Mouse (Mus musculus) hindbrain, embryonic 15.5 days (tissue): Measurements from ENCODE around the gene Tmem219. TPM values are rescaled to one million over a fixed set of nuclear protein-coding genes. Genes with fewer than 3 reads are reported as not detected.

ENCODE experiments used
- ATAC-seq: fragments of 200-750 bp; cut with Nextera tagmentation; 2 replicates; pipeline ENCODE4 v1.8.0; 2017; ENCODE audit warnings: low read depth, moderate number of reproducible peaks, moderate TSS enrichment; ENCODE audit not compliant: low FRiP score
- H3K27ac ChIP-seq: fragments of 300-500 bp; sonication (generic); replicated peaks from 2 replicates; pipeline ENCODE4 v1.5.1; 2015; ENCODE audit warnings: mild to moderate bottlenecking, inconsistent platforms
- H3K27me3 ChIP-seq: fragments of 300-500 bp; sonication (generic); 2 replicates; pipeline ENCODE4 v1.6.1; 2015; ENCODE audit warnings: control low read depth, inconsistent platforms
- H3K36me3 ChIP-seq: fragments of 300-500 bp; sonication (generic); 2 replicates; pipeline ENCODE4 v1.6.1; 2015; ENCODE audit warnings: control low read depth, inconsistent platforms
- H3K4me1 ChIP-seq: fragments of 300-500 bp; sonication (generic); replicated peaks from 2 replicates; pipeline ENCODE4 v1.6.1; 2015; ENCODE audit warnings: control low read depth, inconsistent platforms
- H3K4me2 ChIP-seq: fragments of 300-500 bp; sonication (generic); 2 replicates; pipeline ENCODE4 v1.6.1; 2015; ENCODE audit warnings: moderate library complexity, mild to moderate bottlenecking, inconsistent platforms
- H3K4me3 ChIP-seq: fragments of 300-500 bp; sonication (generic); 2 replicates; pipeline ENCODE4 v1.5.1; 2015; ENCODE audit warnings: mild to moderate bottlenecking, inconsistent platforms
- H3K9ac ChIP-seq: fragments of 300-500 bp; sonication (generic); 2 replicates; pipeline ENCODE4 v1.6.1; 2015; ENCODE audit warnings: inconsistent platforms
- H3K9me3 ChIP-seq: fragments of 300-500 bp; sonication (generic); 2 replicates; pipeline ENCODE4 v1.6.1; 2016; ENCODE audit warnings: control low read depth, inconsistent platforms
- WGBS: fragments of 180-500 bp; shearing (Covaris S2); methylation state at CpG from one replicate; pipeline ENCODE4 v1.1.7; 2015; 5-methylcytosine and 5-hydroxymethylcytosine counted together
- polyA plus RNA-seq: library from polyadenylated mRNA; unstranded; fragments of >200 nt; fragmentation: Nextera tagmentation; extraction: Ambion mirVana; gene quantifications from 2 replicates; pipeline ENCODE4 v1.2.1, GENCODE M21; 2015

Tmem219 gene
- polyA plus RNA-seq, 1 experiment from 2014 or later = 30.4 TPM

- Histone ChIP-seq H3K9me3 (no peaks in the 10 kb centered on the region), H3K4me2 (peak overlapping the region; percentile 96), H3K9ac (peak overlapping the region; percentile 86), H3K27me3 (no peaks in the 10 kb centered on the region), H3K4me1 (peaks cover 42% of the 10 kb centered on the region), H3K4me3 (peak overlapping the region; percentile 73), H3K36me3 (peaks cover 16% of the 10 kb centered on the region), H3K27ac (peak overlapping the region; percentile 96)
- no peak for ATAC-seq
- 3% methylated on average over 15 of the region's 15 CpGs for WGBS
Measured at GRCm38 (mm10) chr7:126883731-126884181, 39.0 kb downstream of the Tmem219 start.

GRCm38 (mm10) chr7:126881040-126881439 lies 41.7 kb downstream of the Tmem219 start:
- Histone ChIP-seq H3K9me3 (no peaks in the 10 kb centered on the region), H3K4me3 (no peak overlapping the region), H3K36me3 (peaks cover 42% of the 10 kb centered on the region), H3K4me2 (peak overlapping the region; percentile 96), H3K27ac (0 out of 2 replicates have a peak overlapping the region, but pooled peaks have one; percentile 17), H3K4me1 (peaks cover 42% of the 10 kb centered on the region), H3K27me3 (no peaks in the 10 kb centered on the region), H3K9ac (no peak overlapping the region)
- 82% methylated on average over 6 of the region's 6 CpGs for WGBS
- ATAC-seq = no peak

GRCm38 (mm10) chr7:126877239-126877638 lies 45.5 kb downstream of the Tmem219 start:
- H3K36me3 ChIP-seq = peaks cover 80% of the 10 kb centered on the region
- no peaks in the 10 kb centered on the region for H3K27me3 ChIP-seq
- no peak overlapping the region for H3K4me2 ChIP-seq
- H3K4me1 ChIP-seq = peaks cover 21% of the 10 kb centered on the region
- H3K9me3 ChIP-seq = no peaks in the 10 kb centered on the region
- H3K27ac ChIP-seq = no peak overlapping the region
- H3K9ac ChIP-seq = no peak overlapping the region
- ATAC-seq = no peak
- WGBS = 97% methylated on average over 1 of the region's 1 CpGs
- no peak overlapping the region for H3K4me3 ChIP-seq

GRCm38 (mm10) chr7:126870520-126870891 lies 52.2 kb downstream of the Tmem219 start:
- H3K27me3 ChIP-seq = no peaks in the 10 kb centered on the region
- no peaks in the 10 kb centered on the region for H3K9me3 ChIP-seq
- H3K4me2 ChIP-seq = no peak overlapping the region
- 95% methylated on average over 2 of the region's 2 CpGs for WGBS
- no peak overlapping the region for H3K9ac ChIP-seq
- no peak overlapping the region for H3K27ac ChIP-seq
- H3K4me1 ChIP-seq = no peaks in the 10 kb centered on the region
- ATAC-seq = no peak
- no peak overlapping the region for H3K4me3 ChIP-seq
- peaks cover 95% of the 10 kb centered on the region for H3K36me3 ChIP-seq

- H3K27me3 ChIP-seq = no peaks in the 10 kb centered on the region
- H3K36me3 ChIP-seq = peaks cover 95% of the 10 kb centered on the region
- H3K9me3 ChIP-seq = no peaks in the 10 kb centered on the region
- H3K9ac ChIP-seq = no peak overlapping the region
- no peak for ATAC-seq
- no peak overlapping the region for H3K4me3 ChIP-seq
- H3K4me2 ChIP-seq = no peak overlapping the region
- WGBS = 88% methylated on average over 23 of the region's 23 CpGs
- H3K4me1 ChIP-seq = no peaks in the 10 kb centered on the region
- no peak overlapping the region for H3K27ac ChIP-seq
Measured at GRCm38 (mm10) chr7:126869780-126870519, 52.8 kb downstream of the Tmem219 start.

- H3K9me3 ChIP-seq = no peaks in the 10 kb centered on the region
- H3K27me3 ChIP-seq = no peaks in the 10 kb centered on the region
- peaks cover 15% of the 10 kb centered on the region for H3K4me1 ChIP-seq
- H3K27ac ChIP-seq = no peak overlapping the region
- H3K4me3 ChIP-seq = no peak overlapping the region
- H3K4me2 ChIP-seq = no peak overlapping the region
- no peak overlapping the region for H3K9ac ChIP-seq
- ATAC-seq = no peak
- H3K36me3 ChIP-seq = peaks cover 84% of the 10 kb centered on the region
- 91% methylated on average over 12 of the region's 12 CpGs for WGBS
Measured at GRCm38 (mm10) chr7:126868003-126868402, 54.7 kb downstream of the Tmem219 start.

- H3K27ac ChIP-seq = no peak overlapping the region
- no peaks in the 10 kb centered on the region for H3K9me3 ChIP-seq
- H3K9ac ChIP-seq = no peak overlapping the region
- no peak overlapping the region for H3K4me3 ChIP-seq
- H3K4me1 ChIP-seq = peaks cover 20% of the 10 kb centered on the region
- 100% methylated on average over 2 of the region's 2 CpGs for WGBS
- no peak for ATAC-seq
- H3K4me2 ChIP-seq = no peak overlapping the region
- no peaks in the 10 kb centered on the region for H3K27me3 ChIP-seq
- peaks cover 79% of the 10 kb centered on the region for H3K36me3 ChIP-seq
Measured at GRCm38 (mm10) chr7:126867534-126867933, 55.2 kb downstream of the Tmem219 start.

GRCm38 (mm10) chr7:126863791-126864190 lies 58.9 kb downstream of the Tmem219 start:
- Histone ChIP-seq H3K36me3 (peaks cover 44% of the 10 kb centered on the region), H3K9me3 (no peaks in the 10 kb centered on the region), H3K4me1 (peaks cover 30% of the 10 kb centered on the region), H3K27ac (no peak overlapping the region), H3K9ac (no peak overlapping the region), H3K4me3 (peak overlapping the region; percentile 81; the same call in 1 of the 2 replicates), H3K4me2 (peak overlapping the region; percentile 86), H3K27me3 (no peaks in the 10 kb centered on the region)
- ATAC-seq = no peak
- WGBS = 54% methylated on average over 6 of the region's 6 CpGs

GRCm38 (mm10) chr7:126862147-126862784 lies 60.5 kb downstream of the Tmem219 start, which contains the start of gene Ino80e:
Gene Ino80e (minus strand): TSS chr7:126862377.
- under 1% methylated on average over 41 of the region's 41 CpGs for WGBS
- H3K4me1 ChIP-seq = peaks cover 30% of the 10 kb centered on the region
- peak; percentile 74 for ATAC-seq
- peak within 1 kb of the TSS; percentile 58 for H3K9ac ChIP-seq
- H3K9me3 ChIP-seq = no peaks in the 10 kb centered on the region
- peak within 1 kb of the TSS; percentile 91 for H3K27ac ChIP-seq
- H3K4me3 ChIP-seq = peak within 1 kb of the TSS; percentile 81
- H3K27me3 ChIP-seq = no peaks in the 10 kb centered on the region
- peak within 1 kb of the TSS; percentile 86 for H3K4me2 ChIP-seq
- H3K36me3 ChIP-seq = peaks cover 38% of the 10 kb centered on the region

- Histone ChIP-seq H3K27me3 (no peaks in the 10 kb centered on the region), H3K4me2 (peak within 1 kb of the TSS; percentile 86), H3K27ac (peak within 1 kb of the TSS; percentile 91), H3K4me1 (peaks cover 30% of the 10 kb centered on the region), H3K9ac (peak within 1 kb of the TSS; percentile 58), H3K9me3 (no peaks in the 10 kb centered on the region), H3K4me3 (peak within 1 kb of the TSS; percentile 81), H3K36me3 (peaks cover 34% of the 10 kb centered on the region)
- ATAC-seq = peak; percentile 86
- 3% methylated on average over 42 of the region's 42 CpGs for WGBS
Measured at GRCm38 (mm10) chr7:126861429-126862130, 61.1 kb downstream of the Tmem219 start, which contains the start of gene Hirip3. Gene Hirip3 (plus strand): TSS chr7:126861972.

GRCm38 (mm10) chr7:126860987-126861386 lies 61.7 kb downstream of the Tmem219 start:
- Histone ChIP-seq H3K27ac (0 out of 2 replicates have a peak overlapping the region, but pooled peaks have one; percentile 91), H3K4me2 (peak overlapping the region; percentile 86), H3K36me3 (peaks cover 29% of the 10 kb centered on the region), H3K4me1 (peaks cover 30% of the 10 kb centered on the region), H3K4me3 (peak overlapping the region; percentile 81), H3K9me3 (no peaks in the 10 kb centered on the region), H3K27me3 (no peaks in the 10 kb centered on the region), H3K9ac (peak overlapping the region; percentile 58)
- no peak for ATAC-seq
- 70% methylated on average over 5 of the region's 5 CpGs for WGBS
